Mouse (Mus musculus) bone marrow, adult 2 months (tissue): ENCODE data around the gene Fam98c. TPM values are rescaled to one million over a fixed set of nuclear protein-coding genes. Genes with fewer than 3 reads are reported as not detected.
A peak's percentile ranks its signal among the peaks of the same experiment; 100 is the strongest.
"Not testable (repeated sequence)": the region's sequence is repeated elsewhere in the genome, so short reads cannot be mapped to it uniquely, and the experiment has no call there.

Source experiments
- H3K27ac ChIP-seq: fragments of 200-500 bp; 2 replicates; pipeline ENCODE4 v1.5.1; 2012; ENCODE audit warnings: low read depth, mild to moderate bottlenecking, control low read depth, inconsistent platforms, low read length; ENCODE audit not compliant: control insufficient read depth, poor library complexity, insufficient read depth
- H3K4me1 ChIP-seq: fragments of 200-500 bp; 2 replicates; pipeline ENCODE4 v1.6.1; 2011; ENCODE audit warnings: low read length; ENCODE audit not compliant: control insufficient read depth, insufficient read depth
- H3K4me3 ChIP-seq: fragments of 200-500 bp; replicated peaks from 2 replicates; pipeline ENCODE3; 2011; ENCODE audit warnings: mild to moderate bottlenecking, low read depth, low read length, control low read depth; ENCODE audit not compliant: control insufficient read depth
- CTCF ChIP-seq: fragments of 200-500 bp; IDR thresholded peaks from 2 replicates; pipeline ENCODE4 v1.5.1; 2011; ENCODE audit warnings: low read length, control low read depth; ENCODE audit not compliant: control insufficient read depth, insufficient read depth
- POLR2A ChIP-seq: fragments of 200-500 bp; IDR thresholded peaks from 2 replicates; pipeline ENCODE4 v1.6.1; 2011; ENCODE audit warnings: low read depth, mild to moderate bottlenecking, control low read depth, low read length, borderline replicate concordance; ENCODE audit not compliant: control insufficient read depth
- WGBS: fragments of 180-500 bp; shearing (Covaris S2); methylation state at CpG from one replicate; pipeline ENCODE4 v1.1.7; 2018; 5-methylcytosine and 5-hydroxymethylcytosine counted together
- polyA plus RNA-seq: library from polyadenylated mRNA; stranded (reverse); fragments of >200 nt; gene quantifications from 2 replicates; pipeline ENCODE4 v1.2.4, GENCODE M21; 2011; ENCODE audit warnings: low replicate concordance; ENCODE audit not compliant: missing spikeins, insufficient read depth, insufficient read length

Gene Fam98c
- polyA plus RNA-seq, 1 experiment: 56.8 TPM

GRCm38 (mm10) chr7:29146625-29147367, 9.2 kb downstream of the Fam98c start:
- 84% methylated on average over 7 of the region's 7 CpGs for WGBS
- peaks cover 5% of the 10 kb centered on the region; the same call in 1 of the 2 replicates for H3K4me1 ChIP-seq
- no peak overlapping the region for H3K27ac ChIP-seq
- TF ChIP-seq CTCF (no peak), POLR2A (no peak)
- H3K4me3 ChIP-seq: no peak overlapping the region

DNA sequence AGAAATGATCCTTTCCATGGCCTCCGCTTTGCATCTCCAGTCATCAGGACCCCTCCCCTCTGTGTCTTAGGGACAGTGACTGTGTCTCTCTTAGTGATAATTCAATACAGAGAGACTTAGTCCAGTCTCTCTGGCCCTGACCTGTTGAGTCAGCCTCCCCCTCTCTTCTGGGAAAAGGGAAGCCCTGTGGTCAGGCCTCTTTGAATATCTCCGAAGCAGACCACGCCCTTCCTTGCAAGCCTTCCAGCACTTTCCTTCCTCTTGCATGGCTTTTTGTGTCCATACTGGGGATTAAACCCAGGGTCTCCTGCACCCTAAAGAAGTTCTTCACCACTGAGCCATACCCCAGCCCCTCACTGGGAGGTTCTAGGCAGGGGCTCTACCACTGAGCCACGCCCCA, 12.0 kb downstream of the Fam98c start:
- WGBS: 51% methylated on average over 4 of the region's 4 CpGs
- H3K27ac ChIP-seq: no peak overlapping the region; the same call in 1 of the 2 replicates
- H3K4me3 ChIP-seq: no peak overlapping the region
- peaks cover 5% of the 10 kb centered on the region; the same call in 1 of the 2 replicates for H3K4me1 ChIP-seq
- TF ChIP-seq POLR2A (no peak), CTCF (no peak)

GRCm38 (mm10) chr7:29141416-29141815, 14.6 kb downstream of the Fam98c start:
- 47% methylated on average over 8 of the region's 8 CpGs for WGBS
- TF ChIP-seq POLR2A (no peak), CTCF (no peak)

GRCm38 (mm10) chr7:29139237-29139636, 16.8 kb downstream of the Fam98c start:
- H3K4me1 ChIP-seq, H3K4me3 ChIP-seq, H3K27ac ChIP-seq: not testable (repeated sequence)
- WGBS: 73% methylated on average over 3 of the region's 4 CpGs

More at GRCm38 (mm10) chr7:29141416-29141815, 14.6 kb downstream of the Fam98c start:
- Histone ChIP-seq H3K27ac (no peak overlapping the region), H3K4me1 (peaks cover 9% of the 10 kb centered on the region), H3K4me3 (no peak overlapping the region)

GRCm38 (mm10) chr7:29137429-29137828, 18.6 kb downstream of the Fam98c start:
- Histone ChIP-seq H3K27ac (no peak overlapping the region), H3K4me3 (no peak overlapping the region), H3K4me1 (peaks cover 4% of the 10 kb centered on the region)
- TF ChIP-seq CTCF (no peak), POLR2A (no peak)
- WGBS: 82% methylated on average over 16 of the region's 16 CpGs

DNA sequence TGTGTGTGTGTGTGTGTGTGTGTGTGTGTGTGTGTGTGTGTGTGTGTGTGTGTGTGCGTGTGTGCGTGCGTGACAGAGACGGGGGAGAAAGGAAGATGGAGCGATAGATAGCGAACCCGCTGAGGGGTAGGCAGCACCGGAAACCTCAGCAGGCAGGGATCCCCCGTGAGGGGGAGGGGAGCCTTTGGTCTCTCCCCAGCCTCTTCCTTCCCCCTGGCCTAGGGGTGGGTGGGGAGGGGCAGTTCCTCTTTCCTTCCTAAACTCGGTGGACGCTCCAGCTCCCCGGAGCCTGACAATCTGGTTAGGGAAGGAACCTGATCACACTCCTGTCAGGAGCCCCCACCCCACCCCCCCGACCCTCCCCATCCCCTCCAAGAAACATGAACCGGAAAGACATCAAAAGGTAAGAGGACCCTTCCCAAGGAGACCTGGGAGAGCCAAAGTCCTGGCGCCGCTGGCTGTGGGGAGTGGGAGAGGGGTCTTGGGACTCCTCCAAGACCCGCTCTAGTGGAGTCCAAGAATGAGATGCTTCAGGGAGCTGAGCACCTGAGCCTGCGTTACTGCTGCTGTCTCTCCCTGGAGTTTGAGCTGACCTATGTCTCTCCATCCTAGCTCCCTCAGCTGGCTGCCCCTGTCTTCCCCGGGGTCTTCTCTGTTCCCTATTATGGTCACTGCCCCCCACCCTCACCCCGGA, 21.2 kb downstream of the Fam98c start, which contains the start of gene Rasgrp4:
Gene Rasgrp4, plus strand, starts transcription at position 159 of the 694 bp plus-strand sequence.
- TF ChIP-seq CTCF: no peak
- no peak for TF ChIP-seq POLR2A
- H3K4me1 ChIP-seq: peaks cover 4% of the 10 kb centered on the region
- peak within 1 kb of the TSS; percentile 68 for H3K27ac ChIP-seq
- WGBS: 4% methylated on average over 18 of the region's 20 CpGs
- peak within 1 kb of the TSS; percentile 64 for H3K4me3 ChIP-seq

- Histone ChIP-seq H3K4me3 (peak overlapping the region; percentile 37), H3K27ac (no peak overlapping the region), H3K4me1 (peaks cover 4% of the 10 kb centered on the region)
- TF ChIP-seq CTCF (no peak), POLR2A (no peak)
- 2% methylated on average over 4 of the region's 4 CpGs for WGBS
Observed at GRCm38 (mm10) chr7:29134230-29134629, 21.8 kb downstream of the Fam98c start.

- H3K4me3 ChIP-seq: no peak overlapping the region
- no peak overlapping the region for H3K27ac ChIP-seq
- no peaks in the 10 kb centered on the region; the same call in 1 of the 2 replicates for H3K4me1 ChIP-seq
- 48% methylated on average over 2 of the region's 2 CpGs for WGBS
- TF ChIP-seq CTCF (peak; percentile 70), POLR2A (no peak)
Observed at GRCm38 (mm10) chr7:29128725-29129124, 27.3 kb downstream of the Fam98c start.
